Mouse (Mus musculus) megakaryocyte, adult 5-6 weeks (primary cell): Measurements from ENCODE around the gene Thnsl1. TPM values are rescaled to one million over a fixed set of nuclear protein-coding genes. Genes with fewer than 3 reads are reported as not detected.
A peak's percentile ranks its signal among the peaks of the same experiment; 100 is the strongest.

ENCODE experiments used
- ATAC-seq: 2 replicates; pipeline ENCODE4 v1.8.0; 2016; ENCODE audit warnings: mild to moderate bottlenecking, inconsistent platforms; ENCODE audit not compliant: poor library complexity, severe bottlenecking
- total RNA-seq, 2 experiments: library from RNA; stranded (forward) in 1 of 2; stranded (reverse) in 1 of 2; fragments of 153-499, 151-499 nt in 1 of 2; fragments of 221-1000, 200-1000 nt in 1 of 2; gene quantifications; 2 replicates each; pipeline versions ENCODE4 v1.2.3 to v1.2.4; 2015 to 2017

Gene Thnsl1
- total RNA-seq (2015) (0.71 and 0.91 TPM in 2 replicates), total RNA-seq (2017) (0.89 and 1.8 TPM in 2 replicates)

GRCm38 (mm10) chr2:21204912-21205830 is at the start of gene Thnsl1, which contains the start of gene Enkur:
TSS of gene Thnsl1 (plus strand) at chr2:21205724.
TSS of gene Enkur (minus strand) at chr2:21205365.
- peak; percentile 96 for ATAC-seq

DNA sequence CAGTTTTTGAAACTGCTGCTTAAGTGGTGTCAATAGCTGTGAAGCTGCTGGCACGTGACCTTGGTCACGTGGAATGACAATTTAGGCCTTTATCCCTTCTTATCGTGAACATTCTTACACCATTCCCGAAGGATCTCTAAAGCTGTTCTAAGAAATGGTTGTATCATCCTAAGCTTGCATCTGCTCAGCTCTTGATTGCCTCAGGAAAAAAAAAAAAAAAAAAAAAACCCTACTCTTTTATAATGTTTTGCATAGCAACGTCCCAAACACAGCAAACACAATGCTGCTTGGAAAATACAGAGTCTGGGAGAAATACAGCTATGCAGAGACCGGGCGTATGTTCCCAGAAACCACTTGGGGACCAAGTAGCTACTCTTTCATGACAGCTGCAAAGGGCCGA is 41.2 kb upstream of the Thnsl1 start:
- no peak for ATAC-seq

DNA sequence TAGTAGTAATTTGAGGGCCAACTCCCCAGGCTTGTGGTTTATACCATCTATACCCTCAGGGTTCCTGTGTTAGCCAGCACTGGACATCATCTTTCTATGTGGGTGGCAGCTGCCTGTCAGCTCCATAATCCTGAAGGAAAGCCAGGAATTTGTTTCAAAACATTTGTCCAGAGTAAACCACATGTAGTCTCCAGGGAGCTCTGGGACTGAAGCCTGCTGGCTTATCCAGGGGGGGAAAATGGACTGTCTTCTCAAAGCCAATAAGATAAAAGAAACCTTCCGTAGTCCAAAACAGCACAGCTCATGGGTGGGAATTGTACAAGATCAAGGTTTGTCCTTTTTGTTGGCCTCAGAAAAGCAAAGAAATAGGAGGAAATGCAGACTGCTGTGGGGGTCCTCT is 37.6 kb upstream of the Thnsl1 start:
- ATAC-seq, result no peak

DNA sequence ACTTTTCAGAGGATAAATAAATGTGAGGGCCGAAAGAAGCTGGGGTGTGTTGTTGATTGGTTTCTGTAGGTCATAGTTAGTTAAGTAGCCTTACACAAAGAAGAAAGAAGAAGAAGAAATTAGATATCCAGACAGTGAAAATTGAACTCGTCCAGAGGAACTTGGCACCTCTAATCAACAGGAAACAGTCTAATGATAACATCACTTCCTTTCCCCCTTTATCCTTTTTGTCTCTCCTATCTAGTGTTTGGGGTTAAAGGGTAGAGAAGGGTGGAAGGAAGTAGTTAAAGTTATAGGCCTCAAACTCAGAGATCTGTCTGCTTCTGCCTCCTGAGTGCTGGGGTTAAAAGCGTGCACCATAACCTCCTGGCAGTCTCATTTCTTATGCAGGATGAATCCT is 32.7 kb upstream of the Thnsl1 start:
- ATAC-seq, result no peak

DNA sequence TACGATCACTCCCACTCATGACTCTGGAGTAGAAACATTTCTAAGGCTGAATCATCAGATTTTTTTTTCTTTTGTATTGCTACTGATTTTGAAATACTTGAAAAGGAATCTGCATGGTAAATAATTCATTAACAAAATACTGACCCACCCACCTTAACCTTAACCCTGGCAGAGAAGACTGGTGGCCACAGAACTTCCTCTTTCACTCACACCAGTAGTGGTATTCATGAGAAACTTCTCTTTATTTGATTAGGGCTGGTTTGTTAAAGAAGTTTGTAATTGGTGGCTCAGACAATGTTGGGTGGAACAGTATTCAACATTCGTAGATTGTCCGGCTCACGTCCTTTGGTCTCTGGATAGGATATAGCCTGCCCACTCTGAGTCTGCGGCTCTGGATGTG is 26.4 kb upstream of the Thnsl1 start:
- peak; percentile 83 for ATAC-seq

GRCm38 (mm10) chr2:21182811-21183210 is 22.7 kb upstream of the Thnsl1 start:
- peak; percentile 71 for ATAC-seq

- peak; percentile 64 for ATAC-seq
Observed at GRCm38 (mm10) chr2:21187576-21187975, 17.9 kb upstream of the Thnsl1 start.

- no peak for ATAC-seq
Observed at GRCm38 (mm10) chr2:21188610-21189009, 16.9 kb upstream of the Thnsl1 start.

DNA sequence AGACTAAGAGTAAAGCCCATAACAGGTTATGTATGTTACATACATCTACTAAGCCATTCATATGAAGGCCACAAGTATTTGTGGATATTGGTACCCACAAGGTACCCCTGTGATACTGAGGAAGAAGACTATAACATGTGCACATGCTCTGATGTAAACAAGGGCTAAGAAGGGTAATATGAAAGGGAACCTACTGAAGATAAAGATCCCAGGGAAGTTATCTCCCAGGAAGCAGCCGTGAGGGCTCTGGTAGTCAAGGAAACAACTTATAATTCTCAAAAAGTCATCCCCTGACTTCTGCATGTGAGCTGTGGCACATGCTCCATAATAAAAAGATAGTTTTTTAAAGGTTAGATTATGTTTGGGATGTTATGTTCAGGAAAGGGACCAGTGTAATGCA is 14.3 kb upstream of the Thnsl1 start:
- no peak for ATAC-seq

GRCm38 (mm10) chr2:21195233-21195632 is 10.3 kb upstream of the Thnsl1 start:
- ATAC-seq, result no peak

DNA sequence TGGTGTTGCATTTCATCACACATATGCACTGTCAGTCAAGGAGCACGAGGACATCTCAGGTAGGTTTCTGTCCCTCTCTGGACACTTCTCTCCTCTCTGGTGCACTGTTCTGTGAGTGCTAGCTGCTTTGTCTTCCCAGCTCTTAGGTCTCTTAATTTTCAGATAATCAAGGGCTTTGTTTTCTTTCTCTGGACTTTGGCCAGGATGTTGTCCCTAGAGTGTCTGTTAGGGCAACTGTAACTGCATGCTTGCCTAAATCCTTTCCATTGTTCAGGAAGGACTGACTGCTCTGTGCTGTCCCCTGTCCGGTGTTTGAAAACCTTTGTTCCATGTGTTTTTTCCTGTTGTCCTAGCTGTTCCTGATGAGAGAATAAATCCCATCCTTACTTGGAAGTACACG is 6.5 kb upstream of the Thnsl1 start:
- no peak for ATAC-seq

DNA sequence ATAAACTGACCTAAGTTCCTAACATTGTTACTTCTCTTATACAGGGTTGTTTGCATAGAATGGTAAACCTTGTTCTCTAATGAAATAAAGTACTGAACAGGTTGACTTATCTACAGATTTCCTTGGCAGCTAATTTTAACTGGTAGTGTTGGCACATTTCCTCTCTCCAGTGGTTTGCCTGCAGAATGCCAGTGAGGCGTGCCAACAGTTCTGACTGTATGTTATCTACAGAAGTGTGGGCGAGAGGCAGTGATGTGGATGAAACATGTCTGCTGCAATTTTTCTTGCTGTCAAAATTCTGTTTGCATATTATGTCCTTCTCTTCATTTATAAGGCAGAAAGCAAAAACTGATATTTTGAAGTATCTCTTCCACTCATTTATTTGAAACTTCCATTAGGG is 2.8 kb upstream of the Thnsl1 start:
- no peak for ATAC-seq

DNA sequence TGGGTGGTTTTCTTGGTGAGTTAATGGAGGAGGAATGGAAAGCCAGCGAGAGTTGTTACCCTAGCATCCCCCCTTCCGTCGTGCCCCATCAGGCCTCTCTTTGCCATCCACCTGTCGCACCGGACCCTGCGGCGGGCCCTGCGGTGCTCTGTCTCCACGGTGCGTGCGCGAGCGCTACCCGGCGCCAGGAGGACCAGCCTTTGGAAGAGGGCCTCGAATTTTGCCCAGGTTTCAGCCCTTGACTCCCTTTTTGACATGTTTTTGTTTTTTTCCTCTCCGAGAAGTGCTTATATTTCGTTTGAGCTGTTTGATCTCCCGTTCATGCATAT is 271 bp downstream of the Thnsl1 start:
- peak; percentile 76 for ATAC-seq

GRCm38 (mm10) chr2:21206278-21206677 is 754 bp downstream of the Thnsl1 start:
- ATAC-seq, result no peak

DNA sequence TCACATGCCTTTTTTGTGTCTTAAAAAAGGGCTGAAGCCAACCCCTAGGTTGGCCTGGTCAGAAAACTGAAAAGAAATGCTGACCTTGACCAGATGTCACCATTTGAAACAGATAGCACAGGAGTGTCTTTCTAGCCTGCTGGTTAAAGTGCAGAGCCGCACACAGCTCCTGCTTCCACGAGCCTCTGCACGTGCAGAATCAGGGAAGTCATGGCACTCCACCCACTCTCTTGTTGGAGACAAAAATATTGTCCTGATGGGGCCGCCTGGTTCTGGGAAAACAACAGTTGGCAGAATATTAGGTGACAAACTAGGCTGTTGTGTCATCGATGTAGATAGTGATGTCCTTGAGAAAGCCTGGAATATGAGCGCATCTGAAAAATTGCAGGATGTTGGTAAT is 5.8 kb downstream of the Thnsl1 start:
- ATAC-seq, result no peak

DNA sequence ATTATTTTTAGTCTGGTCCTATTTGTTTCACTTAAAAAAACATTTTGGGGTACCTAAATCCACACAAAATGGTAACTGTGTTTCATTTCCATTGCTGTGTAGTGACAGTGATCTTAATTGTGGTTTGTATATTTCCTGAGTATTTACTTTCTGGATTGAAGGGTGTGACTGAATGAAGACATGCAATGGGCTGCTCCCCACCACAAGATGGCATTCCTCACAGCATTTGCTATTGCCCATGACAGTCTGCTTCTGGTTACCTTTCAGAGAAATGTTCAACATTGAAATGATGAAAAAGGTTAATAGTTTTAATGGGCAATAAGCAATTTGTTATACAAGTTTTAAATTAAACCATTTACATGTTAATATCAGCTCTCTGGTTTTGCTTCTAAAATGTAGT is 8.8 kb downstream of the Thnsl1 start:
- ATAC-seq, result no peak

GRCm38 (mm10) chr2:21215284-21215683 is 9.8 kb downstream of the Thnsl1 start:
- ATAC-seq, result peak; percentile 64

DNA sequence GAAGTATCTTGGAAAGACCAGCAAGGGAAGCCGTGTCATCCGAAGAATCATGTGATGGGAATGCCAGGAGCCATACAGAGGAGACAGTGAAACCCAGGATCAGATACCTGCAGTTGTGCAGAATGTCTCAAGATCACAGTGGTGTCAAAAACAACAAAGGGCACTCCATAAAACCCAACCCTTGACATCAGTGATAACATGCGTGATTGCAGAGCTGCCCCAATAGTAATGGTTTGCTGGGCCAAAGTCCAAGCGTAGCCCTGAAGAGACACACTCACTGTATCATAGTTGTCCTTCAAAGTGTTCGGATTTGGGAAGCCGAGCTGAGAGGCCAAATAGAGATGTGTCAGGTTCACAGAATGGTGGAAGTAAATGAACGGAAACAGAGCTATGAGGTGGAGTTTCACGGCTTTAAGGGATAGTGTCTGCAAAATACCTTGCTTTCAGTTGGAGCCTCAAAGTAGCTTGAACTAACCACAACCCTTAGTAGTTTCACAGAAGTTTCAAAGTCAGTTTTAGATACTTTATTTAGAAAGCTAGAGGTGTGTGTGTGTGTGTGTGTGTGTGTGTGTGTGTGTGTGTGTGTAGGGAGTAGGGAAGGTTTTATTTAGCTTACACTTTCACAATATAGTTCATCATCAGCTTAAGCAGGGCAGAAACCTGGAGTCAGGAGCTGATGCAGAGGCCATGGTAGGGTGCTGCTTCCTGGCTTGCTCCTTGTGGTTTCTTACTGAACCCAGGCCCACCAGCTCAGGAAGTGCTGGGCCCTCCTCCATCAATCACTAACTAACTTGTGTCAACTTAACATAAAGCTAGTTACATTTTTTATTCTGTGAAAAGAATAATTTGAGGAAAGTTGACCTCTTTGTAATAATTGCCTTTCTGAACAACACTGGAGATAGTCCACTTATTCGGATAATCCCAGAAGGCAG is 17.2 kb downstream of the Thnsl1 start:
- ATAC-seq, result no peak

- ATAC-seq, result no peak
Observed at GRCm38 (mm10) chr2:21230276-21230675, 24.8 kb downstream of the Thnsl1 start.

GRCm38 (mm10) chr2:21231147-21231546 is 25.6 kb downstream of the Thnsl1 start:
- no peak for ATAC-seq

GRCm38 (mm10) chr2:21234871-21235648 is 29.5 kb downstream of the Thnsl1 start:
- ATAC-seq, result no peak
